ENCODE assay signal across 34 mouse cellular contexts in genomic region chr7:99578246-99578645, GRCm38 (mm10). TPM values are rescaled to one million over a fixed set of nuclear protein-coding genes. Genes with fewer than 3 reads are reported as not detected.
"Had no signal": no experiment of that assay in that cellular context is flagged by ENCODE, and none has a peak within 500 bp of the region (broad histone marks: within the 10 kb centered on the region; RNA-seq: fewer than 3 reads in every experiment).

No protein-coding gene starts in this region.

- H3K4me3 ChIP-seq: heart, embryonic 12.5 days; heart, embryonic 13.5 days; heart, embryonic 15.5 days; hindbrain, embryonic 10.5 days; hindbrain, embryonic 12.5 days; hindbrain, embryonic 13.5 days; hindbrain, embryonic 15.5 days; intestine, embryonic 15.5 days; kidney, embryonic 15.5 days; layer of hippocampus, adult 2 months; left cerebral cortex, adult 2 months had no signal

- ATAC-seq: hindbrain, embryonic 16.5 days; hindbrain, postnatal 0 days; inflammation-experienced regulatory T-cells, adult 6 months; intestine, embryonic 15.5 days; intestine, postnatal 0 days had no signal

- H3K36me3 ChIP-seq: heart, embryonic 12.5 days; heart, embryonic 15.5 days; hindbrain, embryonic 12.5 days; hindbrain, embryonic 15.5 days; intestine, embryonic 15.5 days; kidney, embryonic 15.5 days had no signal

- H3K27me3 ChIP-seq: hindbrain, embryonic 12.5 days; hindbrain, embryonic 13.5 days; hindbrain, embryonic 15.5 days; intestine, embryonic 15.5 days; kidney, embryonic 15.5 days had no signal

- H3K27ac ChIP-seq: heart, embryonic 13.5 days; heart, embryonic 15.5 days; hindbrain, embryonic 12.5 days; hindbrain, embryonic 13.5 days; hindbrain, embryonic 14.5 days; hindbrain, postnatal 0 days; intestine, embryonic 15.5 days; kidney, embryonic 15.5 days; kidney, postnatal 0 days; layer of hippocampus, adult 2 months; left cerebral cortex, adult 2 months had no signal

- DNase-seq: heart, postnatal 10 days; heart, postnatal 14 days; heart, postnatal 36 days; heart, postnatal 4 days; kidney, adult 11 months; kidney, adult 18-20 months; kidney, adult 2 months; kidney, adult 8-10 months; kidney, adult 9 months; kidney, postnatal 10 days; kidney, postnatal 14 days; kidney, postnatal 25 days; kidney, postnatal 36 days; kidney, postnatal 4 days; layer of hippocampus, adult 9-11 months; layer of hippocampus, postnatal 36 days had no signal

- H3K9ac ChIP-seq: heart, embryonic 12.5 days; heart, embryonic 13.5 days; heart, embryonic 15.5 days; hindbrain, embryonic 12.5 days; hindbrain, embryonic 13.5 days; hindbrain, embryonic 14.5 days; hindbrain, embryonic 15.5 days; intestine, embryonic 15.5 days; kidney, embryonic 15.5 days had no signal

- H3K9me3 ChIP-seq: heart, embryonic 12.5 days; heart, embryonic 13.5 days; heart, embryonic 15.5 days; hindbrain, embryonic 10.5 days; hindbrain, embryonic 12.5 days; hindbrain, embryonic 13.5 days; hindbrain, embryonic 15.5 days; intestine, embryonic 15.5 days; kidney, embryonic 15.5 days had no signal

RNA-seq across cellular contexts. Expression of gene Tpbgl, which starts 48.7 kb away (rescaled TPM):
- total RNA-seq: hematopoietic stem cell, adult 5-6 weeks had no signal
